Mouse (Mus musculus) ES-E14 (cell line): ENCODE results near the gene Defb26. TPM values are rescaled to one million over a fixed set of nuclear protein-coding genes. Genes with fewer than 3 reads are reported as not detected.

ENCODE experiments used
- DNase-seq: peaks from one replicate; pipeline ENCODE4 v3.0.0-alpha.2; 2013; ENCODE audit warnings: low read depth, low spot score
- H3K27ac ChIP-seq: 2 replicates; pipeline ENCODE4 v1.5.1; 2012; ENCODE audit warnings: low read depth, mild to moderate bottlenecking, low read length, moderate library complexity, mixed read lengths; ENCODE audit not compliant: poor library complexity, insufficient read depth, severe bottlenecking
- H3K36me3 ChIP-seq: 2 replicates; pipeline ENCODE4 v1.6.1; 2012; ENCODE audit warnings: mild to moderate bottlenecking, low read length, moderate library complexity, mixed read lengths; ENCODE audit not compliant: control insufficient read depth, poor library complexity, insufficient read depth, severe bottlenecking
- H3K4me1 ChIP-seq, 2 experiments: fragments of 150-350 bp in 1 of 2; sonication (generic) in 1 of 2; 2 replicates each; pipeline ENCODE4 v1.6.1; 2012; ENCODE audit warnings: low read length in 2 of 2, mild to moderate bottlenecking in 1 of 2, mixed read lengths in 1 of 2; ENCODE audit not compliant: control insufficient read depth in 2 of 2, insufficient read depth in 2 of 2, poor library complexity in 1 of 2
- H3K4me3 ChIP-seq, 2 experiments: fragments of 150-350 bp in 1 of 2; sonication (generic) in 1 of 2; 2 replicates each; pipeline ENCODE4 v1.5.1; 2012; ENCODE audit warnings: low read length in 2 of 2, low read depth in 1 of 2, mild to moderate bottlenecking in 1 of 2, mixed read lengths in 1 of 2; ENCODE audit not compliant: insufficient read depth in 1 of 2, poor library complexity in 1 of 2, severe bottlenecking in 1 of 2
- H3K9ac ChIP-seq: 2 replicates; pipeline ENCODE4 v1.6.1; 2012; ENCODE audit warnings: low read depth, mild to moderate bottlenecking, low read length, mixed read lengths; ENCODE audit not compliant: poor library complexity, insufficient read depth, severe bottlenecking
- H3K9me3 ChIP-seq: fragments of 150-350 bp; sonication (generic); 2 replicates; pipeline ENCODE4 v1.6.1; 2012; ENCODE audit warnings: low read depth, mild to moderate bottlenecking, low read length; ENCODE audit not compliant: control insufficient read depth, insufficient read depth
- CHD2 ChIP-seq: IDR thresholded peaks from 2 replicates; pipeline ENCODE4 v1.6.1; 2014; ENCODE audit warnings: mild to moderate bottlenecking, low read depth, low read length, inconsistent platforms
- HCFC1 ChIP-seq: IDR thresholded peaks from 2 replicates; pipeline ENCODE4 v1.6.1; 2012; ENCODE audit warnings: low read length, inconsistent platforms, borderline replicate concordance; ENCODE audit not compliant: insufficient read depth
- MAFK ChIP-seq: IDR thresholded peaks from 2 replicates; pipeline ENCODE4 v1.6.1; 2014; ENCODE audit warnings: mild to moderate bottlenecking, low read depth, low read length, inconsistent platforms; ENCODE audit not compliant: insufficient read depth
- ZC3H11A ChIP-seq: IDR thresholded peaks from 2 replicates; pipeline ENCODE4 v1.6.1; 2012; ENCODE audit warnings: low read depth, mild to moderate bottlenecking, inconsistent platforms, low read length, borderline replicate concordance
- ZNF384 ChIP-seq: IDR thresholded peaks from 2 replicates; pipeline ENCODE4 v1.6.1; 2012; ENCODE audit warnings: low read depth, low read length, inconsistent platforms
- in situ Hi-C, 2 experiments: fragments of 600-800 bp; cut with MboI; formaldehyde crosslinking; loops; one replicate each; pipeline ENCODE4 v1.15.1; 2025; ENCODE audit warnings: low sequenced_read_pairs in 2 of 2, inconsistent platforms in 1 of 2; ENCODE audit not compliant: unreplicated experiment in 2 of 2
- total RNA-seq: library from RNA; depleted of rRNA; stranded (reverse); fragments of 300-350 nt; gene quantifications from 2 replicates; pipeline ENCODE4 v1.2.3, GENCODE M21; 2012

Defb26 gene
- total RNA-seq, 1 experiment = not detected

DNA sequence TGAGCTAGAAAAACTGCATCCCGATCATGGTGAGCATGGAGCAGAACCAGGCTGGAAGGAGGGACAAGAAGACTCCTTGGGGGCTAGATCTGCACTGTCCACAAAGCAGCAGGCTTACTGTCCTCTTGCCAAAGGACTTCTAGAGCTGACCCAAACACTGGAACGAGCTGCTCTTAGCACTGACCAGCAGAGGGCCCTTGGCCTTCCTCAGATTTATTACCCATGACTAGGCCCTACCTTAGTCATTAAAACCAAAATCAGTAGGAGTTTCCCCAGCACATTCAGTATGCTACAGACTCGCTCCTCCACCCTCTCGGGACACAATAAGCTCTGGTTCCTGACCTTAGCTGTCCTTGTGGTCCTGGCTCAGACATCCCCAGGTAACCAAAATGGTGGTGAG is 6.5 kb upstream of the Defb26 start, which contains the start of gene Defb28:
Gene Defb28, plus strand, starts transcription at position 275 of the 400 bp plus-strand sequence.
- no peaks in the 10 kb centered on the region for H3K36me3 ChIP-seq
- in situ Hi-C loops = no loop called here
- H3K9ac ChIP-seq = no peak within 1 kb of the TSS
- no peaks in the 10 kb centered on the region for H3K9me3 ChIP-seq
- no peaks in the 10 kb centered on the region for H3K4me1 ChIP-seq
- no peak for TF ChIP-seq ZC3H11A
- TF ChIP-seq CHD2 = no peak
- no peak for TF ChIP-seq ZNF384
- no peak for TF ChIP-seq MAFK
- no peak for TF ChIP-seq HCFC1
- H3K4me3 ChIP-seq = no peak within 1 kb of the TSS
- DNase-seq = no peak
- no peak within 1 kb of the TSS for H3K27ac ChIP-seq

DNA sequence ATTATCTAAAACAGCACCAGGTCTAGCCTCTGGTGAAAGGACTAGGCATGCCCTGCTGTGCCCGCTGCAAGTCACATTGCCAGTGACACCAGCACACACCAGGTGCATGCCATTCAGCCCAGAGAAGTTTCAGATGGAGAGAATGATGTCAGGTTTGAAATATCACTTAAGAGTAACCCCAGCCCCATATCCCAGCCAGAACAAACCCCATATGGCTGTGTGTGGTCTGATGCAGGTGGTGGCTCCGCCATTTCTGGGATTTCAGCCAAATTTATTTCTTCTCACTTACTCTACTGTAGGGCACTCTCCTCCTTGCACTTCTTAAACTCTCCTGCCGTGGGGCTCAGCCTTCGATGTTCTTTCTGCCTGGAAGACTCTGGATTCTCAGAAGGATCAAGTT is 4.6 kb upstream of the Defb26 start:
- in situ Hi-C loops = no loop called here
- no peak overlapping the region for H3K9ac ChIP-seq
- no peak overlapping the region for H3K4me3 ChIP-seq
- TF ChIP-seq HCFC1 (no peak), MAFK (no peak), CHD2 (no peak), ZC3H11A (no peak), ZNF384 (no peak)
- H3K27ac ChIP-seq = no peak overlapping the region
- H3K36me3 ChIP-seq = no peaks in the 10 kb centered on the region
- no peaks in the 10 kb centered on the region for H3K9me3 ChIP-seq
- DNase-seq = no peak
- no peaks in the 10 kb centered on the region for H3K4me1 ChIP-seq

DNA sequence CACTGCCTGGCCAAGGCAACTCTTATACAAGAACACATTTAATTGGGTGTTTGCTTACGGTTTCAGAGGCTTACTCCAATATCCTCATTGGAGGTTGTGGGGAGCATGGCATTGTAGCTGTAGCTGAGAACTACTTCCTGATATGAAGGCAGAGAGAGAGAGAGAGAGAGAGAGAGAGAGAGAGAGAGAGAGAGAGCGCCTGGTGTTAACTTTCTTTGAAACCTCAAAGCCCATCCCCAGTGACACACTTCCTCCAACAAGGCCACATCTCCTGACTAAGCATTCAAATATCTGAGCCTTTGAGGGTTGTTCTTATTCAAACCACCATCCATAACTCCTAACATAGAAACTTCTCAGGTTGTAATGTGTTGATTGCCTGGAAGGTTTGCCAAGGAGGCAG is 7.5 kb downstream of the Defb26 start:
- Histone ChIP-seq H3K27ac (no peak overlapping the region), H3K9ac (no peak overlapping the region), H3K4me3 (no peak overlapping the region), H3K36me3 (no peaks in the 10 kb centered on the region), H3K9me3 (no peaks in the 10 kb centered on the region), H3K4me1 (no peaks in the 10 kb centered on the region)
- in situ Hi-C loops = no loop called here
- DNase-seq = no peak
- TF ChIP-seq HCFC1 (no peak), MAFK (no peak), CHD2 (no peak), ZC3H11A (no peak), ZNF384 (no peak)

DNA sequence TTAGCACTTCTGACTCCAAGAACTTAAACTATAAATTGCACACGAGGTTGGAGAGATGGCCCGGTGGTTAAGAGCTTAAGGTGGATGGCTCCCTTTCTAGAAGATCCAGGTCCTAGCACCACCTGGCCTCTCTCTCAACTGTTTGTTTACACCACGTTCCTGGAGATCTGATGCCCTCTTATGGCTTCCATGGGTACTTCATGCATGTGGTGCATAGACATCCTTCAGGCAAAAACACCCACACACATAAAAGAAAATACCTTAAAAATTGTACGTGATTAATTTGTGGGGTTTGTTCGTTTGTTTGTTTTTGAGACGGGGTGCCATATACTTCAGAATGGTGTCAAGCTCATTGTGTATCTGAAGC is 10.6 kb downstream of the Defb26 start:
- Histone ChIP-seq H3K9ac (no peak overlapping the region), H3K27ac (no peak overlapping the region), H3K9me3 (no peaks in the 10 kb centered on the region), H3K36me3 (no peaks in the 10 kb centered on the region), H3K4me1 (no peaks in the 10 kb centered on the region), H3K4me3 (no peak overlapping the region)
- DNase-seq = peak; percentile 33
- TF ChIP-seq MAFK (no peak), CHD2 (no peak), HCFC1 (no peak), ZC3H11A (peak; percentile 38; the same call in 1 of the 2 replicates)
- in situ Hi-C loops = no loop called here

DNA sequence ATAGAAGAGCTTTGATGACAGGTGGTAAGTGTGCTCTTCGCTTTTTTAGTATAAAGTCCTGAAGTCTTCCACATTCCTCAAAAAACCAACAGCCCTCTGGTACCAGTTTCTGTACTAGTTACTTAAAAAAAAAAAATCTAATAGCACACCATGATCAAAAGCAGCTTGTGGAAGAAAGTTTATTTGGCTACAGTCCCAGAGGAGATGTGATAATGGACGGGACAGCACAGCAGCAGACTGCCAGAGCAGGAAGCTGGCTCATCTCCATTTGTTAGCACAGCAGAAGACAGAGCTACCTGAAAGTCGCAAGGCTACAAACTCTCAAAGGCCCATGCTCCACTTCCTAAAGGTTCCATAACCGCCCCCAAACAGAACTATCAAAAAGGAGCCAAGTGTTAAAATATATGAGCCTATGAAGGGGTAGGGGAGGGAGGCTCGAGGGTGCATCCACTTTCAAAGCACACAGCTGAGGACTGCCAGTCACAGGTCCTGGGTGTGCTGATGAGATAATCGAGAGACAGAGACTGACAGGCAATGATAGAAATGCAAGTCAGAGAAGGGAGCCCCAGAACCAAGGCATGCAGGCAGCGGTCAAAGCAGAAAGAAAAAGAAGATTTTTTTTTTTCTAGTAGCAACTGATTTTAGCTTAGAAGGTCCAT is 11.2 kb downstream of the Defb26 start:
- H3K9me3 ChIP-seq = no peaks in the 10 kb centered on the region
- H3K9ac ChIP-seq = no peak overlapping the region
- in situ Hi-C loops = no loop called here
- no peaks in the 10 kb centered on the region for H3K36me3 ChIP-seq
- no peak for DNase-seq
- TF ChIP-seq CHD2 (no peak), ZC3H11A (no peak), ZNF384 (no peak), MAFK (no peak), HCFC1 (no peak)
- H3K4me3 ChIP-seq = no peak overlapping the region
- H3K27ac ChIP-seq = no peak overlapping the region
- H3K4me1 ChIP-seq = no peaks in the 10 kb centered on the region
